Mouse (Mus musculus): Measurements from ENCODE around the gene Clec11a. TPM values are rescaled to one million over a fixed set of nuclear protein-coding genes. Genes with fewer than 3 reads are reported as not detected.

Clec11a gene
- polyA plus RNA-seq, 1 experiment from 2014 or later: 6.7 TPM

DNA sequence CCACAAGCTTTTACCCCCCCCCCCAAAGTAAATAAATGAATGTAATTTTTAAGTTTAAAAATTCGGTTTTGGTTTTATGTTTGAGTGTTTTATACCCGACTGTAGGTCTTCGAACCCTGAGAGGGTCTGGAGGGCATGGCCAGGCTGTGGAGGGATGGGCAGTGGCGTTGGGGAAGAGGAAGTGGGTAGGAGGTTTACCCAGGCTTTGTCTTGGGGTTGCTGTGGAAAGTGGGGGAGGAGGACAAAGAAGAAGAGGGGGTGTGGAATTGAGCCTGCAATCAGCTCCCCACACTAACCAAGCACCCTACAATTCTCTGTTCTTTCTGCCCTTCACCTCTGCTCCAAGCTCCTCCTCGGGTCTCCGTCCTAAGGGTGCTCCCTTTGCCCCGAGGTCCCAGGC, 34.2 kb downstream of the Clec11a start:
- WGBS: 89% methylated on average over 7 of the region's 7 CpGs
- Histone ChIP-seq H3K9me3 (ENCODE audit: control insufficient read depth, low read length) (no peaks in the 10 kb centered on the region), H3K4me3 (ENCODE audit: low read length) (no peak overlapping the region), H3K4me1 (ENCODE audit: control insufficient read depth, insufficient read depth, low read length) (no peaks in the 10 kb centered on the region), H3K27me3 (replicated peaks; ENCODE audit: control insufficient read depth, insufficient read depth, low read length) (peaks cover 6% of the 10 kb centered on the region; the same call in 1 of the 2 replicates), H3K27ac (ENCODE audit: low read length) (no peak overlapping the region), H3K36me3 (ENCODE audit: control insufficient read depth, insufficient read depth, low read length) (no peaks in the 10 kb centered on the region), H3K9ac (ENCODE audit: low read depth, low read length) (no peak overlapping the region), H3K4me2 (ENCODE audit: low read depth, low read length) (no peak overlapping the region)
- no peak for ATAC-seq

DNA sequence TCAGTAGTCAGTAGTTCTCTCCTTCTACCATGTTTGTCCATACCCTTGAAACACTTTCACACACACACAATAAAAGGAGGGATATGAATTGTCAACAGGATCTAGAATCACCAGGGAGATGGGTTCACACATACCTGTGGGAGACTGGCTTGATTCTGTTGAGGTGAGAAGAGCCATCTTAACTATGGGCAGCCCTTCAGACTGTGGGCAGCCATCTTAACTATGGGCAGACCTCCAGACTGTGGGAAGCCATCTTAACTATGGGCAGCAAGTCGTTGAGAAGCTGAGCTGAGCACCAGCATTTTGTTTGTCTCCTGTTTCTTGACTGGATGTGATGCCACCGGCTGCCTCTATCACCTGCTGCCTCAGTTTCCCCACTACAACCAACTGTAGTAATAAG, 35.4 kb downstream of the Clec11a start:
- H3K9me3 ChIP-seq (ENCODE audit: control insufficient read depth, low read length): no peaks in the 10 kb centered on the region
- no peak overlapping the region for H3K9ac ChIP-seq (ENCODE audit: low read depth, low read length)
- no peaks in the 10 kb centered on the region for H3K36me3 ChIP-seq (ENCODE audit: control insufficient read depth, insufficient read depth, low read length)
- peaks cover 6% of the 10 kb centered on the region; the same call in 1 of the 2 replicates for H3K27me3 ChIP-seq (replicated peaks; ENCODE audit: control insufficient read depth, insufficient read depth, low read length)
- no peaks in the 10 kb centered on the region for H3K4me1 ChIP-seq (ENCODE audit: control insufficient read depth, insufficient read depth, low read length)
- ATAC-seq: no peak
- H3K4me3 ChIP-seq (ENCODE audit: low read length): no peak overlapping the region
- H3K27ac ChIP-seq (ENCODE audit: low read length): no peak overlapping the region
- H3K4me2 ChIP-seq (ENCODE audit: low read depth, low read length): no peak overlapping the region
- 69% methylated on average over 2 of the region's 2 CpGs for WGBS

GRCm38 (mm10) chr7:44269397-44269796, 37.3 kb downstream of the Clec11a start:
- no peak for ATAC-seq
- no peak overlapping the region for H3K4me3 ChIP-seq (ENCODE audit: low read length)
- H3K27me3 ChIP-seq (replicated peaks; ENCODE audit: control insufficient read depth, insufficient read depth, low read length): peaks cover 7% of the 10 kb centered on the region; the same call in 1 of the 2 replicates
- no peak overlapping the region for H3K9ac ChIP-seq (ENCODE audit: low read depth, low read length)
- WGBS: 87% methylated on average over 2 of the region's 2 CpGs
- H3K36me3 ChIP-seq (ENCODE audit: control insufficient read depth, insufficient read depth, low read length): no peaks in the 10 kb centered on the region
- H3K9me3 ChIP-seq (ENCODE audit: control insufficient read depth, low read length): no peaks in the 10 kb centered on the region
- no peaks in the 10 kb centered on the region for H3K4me1 ChIP-seq (ENCODE audit: control insufficient read depth, insufficient read depth, low read length)
- H3K27ac ChIP-seq (ENCODE audit: low read length): no peak overlapping the region
- no peak overlapping the region for H3K4me2 ChIP-seq (ENCODE audit: low read depth, low read length)

- H3K4me2 ChIP-seq (ENCODE audit: low read depth, low read length): no peak overlapping the region
- no peaks in the 10 kb centered on the region for H3K4me1 ChIP-seq (ENCODE audit: control insufficient read depth, insufficient read depth, low read length)
- ATAC-seq: no peak
- 73% methylated on average over 11 of the region's 11 CpGs for WGBS
- H3K9ac ChIP-seq (ENCODE audit: low read depth, low read length): no peak overlapping the region
- H3K27me3 ChIP-seq (replicated peaks; ENCODE audit: control insufficient read depth, insufficient read depth, low read length): peaks cover 7% of the 10 kb centered on the region; the same call in 1 of the 2 replicates
- H3K4me3 ChIP-seq (ENCODE audit: low read length): no peak overlapping the region
- no peaks in the 10 kb centered on the region for H3K36me3 ChIP-seq (ENCODE audit: control insufficient read depth, insufficient read depth, low read length)
- H3K27ac ChIP-seq (ENCODE audit: low read length): no peak overlapping the region
- no peaks in the 10 kb centered on the region for H3K9me3 ChIP-seq (ENCODE audit: control insufficient read depth, low read length)
Measured at GRCm38 (mm10) chr7:44268117-44268516, 38.6 kb downstream of the Clec11a start.

GRCm38 (mm10) chr7:44262791-44263643, 43.7 kb downstream of the Clec11a start:
- H3K27ac ChIP-seq (ENCODE audit: low read length): no peak overlapping the region
- WGBS: 3% methylated on average over 34 of the region's 34 CpGs
- H3K36me3 ChIP-seq (ENCODE audit: control insufficient read depth, insufficient read depth, low read length): no peaks in the 10 kb centered on the region
- H3K27me3 ChIP-seq (replicated peaks; ENCODE audit: control insufficient read depth, insufficient read depth, low read length): peaks cover 10% of the 10 kb centered on the region; the same call in 1 of the 2 replicates
- ATAC-seq: peak; percentile 83
- H3K4me1 ChIP-seq (ENCODE audit: control insufficient read depth, insufficient read depth, low read length): no peaks in the 10 kb centered on the region
- no peaks in the 10 kb centered on the region for H3K9me3 ChIP-seq (ENCODE audit: control insufficient read depth, low read length)
- no peak overlapping the region for H3K9ac ChIP-seq (ENCODE audit: low read depth, low read length)
- peak overlapping the region; percentile 49 for H3K4me2 ChIP-seq (ENCODE audit: low read depth, low read length)
- peak overlapping the region; percentile 20; the same call in 1 of the 2 replicates for H3K4me3 ChIP-seq (ENCODE audit: low read length)

- Histone ChIP-seq H3K9ac (ENCODE audit: low read depth, low read length) (no peak within 1 kb of the TSS), H3K4me1 (ENCODE audit: control insufficient read depth, insufficient read depth, low read length) (no peaks in the 10 kb centered on the region), H3K9me3 (ENCODE audit: control insufficient read depth, low read length) (no peaks in the 10 kb centered on the region), H3K4me3 (ENCODE audit: low read length) (no peak within 1 kb of the TSS), H3K27me3 (replicated peaks; ENCODE audit: control insufficient read depth, insufficient read depth, low read length) (peaks cover 10% of the 10 kb centered on the region; the same call in 1 of the 2 replicates), H3K36me3 (ENCODE audit: control insufficient read depth, insufficient read depth, low read length) (no peaks in the 10 kb centered on the region), H3K4me2 (ENCODE audit: low read depth, low read length) (no peak within 1 kb of the TSS), H3K27ac (ENCODE audit: low read length) (no peak within 1 kb of the TSS)
- ATAC-seq: no peak
- 41% methylated on average over 5 of the region's 5 CpGs for WGBS
Measured at GRCm38 (mm10) chr7:44261147-44261546, 45.6 kb downstream of the Clec11a start, which contains the start of gene Gm15517. Gene Gm15517 (plus strand): TSS chr7:44261447.

DNA sequence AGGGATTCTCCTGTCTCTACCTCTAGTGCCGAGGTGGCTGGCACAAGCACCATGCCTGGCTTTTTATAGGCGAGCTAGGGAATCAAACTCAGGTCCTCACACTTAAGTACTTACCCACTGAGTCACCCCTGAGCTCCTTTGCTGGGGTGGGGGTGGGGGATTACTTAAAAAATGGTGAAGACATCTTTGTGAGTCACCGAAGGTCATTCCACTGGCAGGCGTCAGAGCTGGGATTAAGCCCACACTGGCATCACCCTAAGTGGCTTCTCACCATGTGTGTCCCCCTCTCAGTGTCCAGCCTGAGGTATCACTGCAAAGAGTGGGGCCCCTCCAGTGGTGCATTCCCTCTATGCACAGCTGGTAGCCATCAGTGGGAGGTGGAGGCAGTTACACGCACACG, 46.3 kb downstream of the Clec11a start:
- Histone ChIP-seq H3K4me3 (ENCODE audit: low read length) (no peak overlapping the region), H3K27ac (ENCODE audit: low read length) (no peak overlapping the region), H3K9ac (ENCODE audit: low read depth, low read length) (no peak overlapping the region), H3K4me1 (ENCODE audit: control insufficient read depth, insufficient read depth, low read length) (no peaks in the 10 kb centered on the region), H3K4me2 (ENCODE audit: low read depth, low read length) (no peak overlapping the region), H3K36me3 (ENCODE audit: control insufficient read depth, insufficient read depth, low read length) (no peaks in the 10 kb centered on the region), H3K9me3 (ENCODE audit: control insufficient read depth, low read length) (no peaks in the 10 kb centered on the region), H3K27me3 (replicated peaks; ENCODE audit: control insufficient read depth, insufficient read depth, low read length) (peaks cover 10% of the 10 kb centered on the region; the same call in 1 of the 2 replicates)
- 69% methylated on average over 6 of the region's 6 CpGs for WGBS
- no peak for ATAC-seq

- no peak for ATAC-seq
- H3K27ac ChIP-seq (ENCODE audit: low read length): no peak within 1 kb of the TSS
- H3K9ac ChIP-seq (ENCODE audit: low read depth, low read length): no peak within 1 kb of the TSS
- H3K4me1 ChIP-seq (ENCODE audit: control insufficient read depth, insufficient read depth, low read length): no peaks in the 10 kb centered on the region
- no peak within 1 kb of the TSS for H3K4me3 ChIP-seq (ENCODE audit: low read length)
- H3K4me2 ChIP-seq (ENCODE audit: low read depth, low read length): no peak within 1 kb of the TSS
- no peaks in the 10 kb centered on the region for H3K9me3 ChIP-seq (ENCODE audit: control insufficient read depth, low read length)
- H3K36me3 ChIP-seq (ENCODE audit: control insufficient read depth, insufficient read depth, low read length): peaks cover 5% of the 10 kb centered on the region
- 77% methylated on average over 4 of the region's 4 CpGs for WGBS
- H3K27me3 ChIP-seq (replicated peaks; ENCODE audit: control insufficient read depth, insufficient read depth, low read length): no peaks in the 10 kb centered on the region
Measured at GRCm38 (mm10) chr7:44257278-44257677, 49.4 kb downstream of the Clec11a start, which contains the start of gene Acp4. Gene Acp4 (minus strand): TSS chr7:44257378.

GRCm38 (mm10) chr7:44254930-44255329, 51.8 kb downstream of the Clec11a start:
- H3K4me2 ChIP-seq (ENCODE audit: low read depth, low read length): no peak overlapping the region
- 70% methylated on average over 6 of the region's 6 CpGs for WGBS
- no peak overlapping the region for H3K9ac ChIP-seq (ENCODE audit: low read depth, low read length)
- H3K27me3 ChIP-seq (replicated peaks; ENCODE audit: control insufficient read depth, insufficient read depth, low read length): no peaks in the 10 kb centered on the region
- peaks cover 18% of the 10 kb centered on the region for H3K36me3 ChIP-seq (ENCODE audit: control insufficient read depth, insufficient read depth, low read length)
- no peaks in the 10 kb centered on the region for H3K9me3 ChIP-seq (ENCODE audit: control insufficient read depth, low read length)
- no peaks in the 10 kb centered on the region for H3K4me1 ChIP-seq (ENCODE audit: control insufficient read depth, insufficient read depth, low read length)
- no peak overlapping the region for H3K27ac ChIP-seq (ENCODE audit: low read length)
- H3K4me3 ChIP-seq (ENCODE audit: low read length): no peak overlapping the region
- no peak for ATAC-seq
